Mouse (Mus musculus) gastrocnemius, postnatal 14 days (tissue): ENCODE measurements around the gene Fam178b. TPM values are rescaled to one million over a fixed set of nuclear protein-coding genes. Genes with fewer than 3 reads are reported as not detected.
"Not testable (repeated sequence)": the region's sequence is repeated elsewhere in the genome, so short reads cannot be mapped to it uniquely, and the experiment has no call there.

ENCODE experiments used
- DNase-seq: peaks from one replicate; pipeline ENCODE4 v3.0.0; 2021; ENCODE audit warnings: mixed read lengths
- intact Hi-C: fragments of 180-260 bp; cut with DNase I; formaldehyde crosslinking; loops from one replicate; pipeline ENCODE4 v1.15.1; 2025; ENCODE audit warnings: low total_unique reads
- total RNA-seq, 2 experiments: library from RNA; stranded (reverse); gene quantifications; 2 replicates each; pipeline ENCODE4 v1.2.3; 2021

Gene Fam178b
- total RNA-seq, 2 experiments from 2014 or later: 0.91 to 4.2 TPM

DNA sequence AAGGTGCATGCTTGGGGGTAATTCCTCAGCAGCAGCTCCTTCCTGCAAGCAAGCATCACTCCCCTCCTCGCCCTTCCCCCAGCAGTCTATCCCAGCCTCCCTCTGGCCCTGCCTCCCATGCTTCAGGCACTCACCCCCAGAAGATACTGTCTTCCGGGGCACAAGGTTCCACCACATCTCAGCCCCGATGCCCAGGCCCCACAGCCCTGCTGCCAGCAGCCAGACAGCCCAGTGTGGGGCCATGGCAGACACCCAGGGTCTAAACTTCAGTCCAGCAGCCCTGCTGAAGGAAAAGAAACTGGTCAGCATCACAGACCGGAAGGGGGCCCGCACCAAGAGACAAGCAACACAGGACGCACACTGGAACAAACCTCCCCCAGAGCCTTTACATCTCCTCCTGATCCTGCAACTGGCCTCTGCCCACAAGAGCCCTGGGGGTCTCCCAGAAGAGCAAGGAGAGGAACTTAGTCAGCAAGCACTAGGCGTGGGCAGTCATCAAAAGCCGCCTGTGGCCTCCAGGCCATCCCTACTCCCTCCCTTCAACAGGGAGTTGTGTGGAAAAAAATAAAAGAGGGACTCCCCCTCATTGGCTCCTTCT is 127.1 kb downstream of the Fam178b start:
- intact Hi-C loops: no loop called here

DNA sequence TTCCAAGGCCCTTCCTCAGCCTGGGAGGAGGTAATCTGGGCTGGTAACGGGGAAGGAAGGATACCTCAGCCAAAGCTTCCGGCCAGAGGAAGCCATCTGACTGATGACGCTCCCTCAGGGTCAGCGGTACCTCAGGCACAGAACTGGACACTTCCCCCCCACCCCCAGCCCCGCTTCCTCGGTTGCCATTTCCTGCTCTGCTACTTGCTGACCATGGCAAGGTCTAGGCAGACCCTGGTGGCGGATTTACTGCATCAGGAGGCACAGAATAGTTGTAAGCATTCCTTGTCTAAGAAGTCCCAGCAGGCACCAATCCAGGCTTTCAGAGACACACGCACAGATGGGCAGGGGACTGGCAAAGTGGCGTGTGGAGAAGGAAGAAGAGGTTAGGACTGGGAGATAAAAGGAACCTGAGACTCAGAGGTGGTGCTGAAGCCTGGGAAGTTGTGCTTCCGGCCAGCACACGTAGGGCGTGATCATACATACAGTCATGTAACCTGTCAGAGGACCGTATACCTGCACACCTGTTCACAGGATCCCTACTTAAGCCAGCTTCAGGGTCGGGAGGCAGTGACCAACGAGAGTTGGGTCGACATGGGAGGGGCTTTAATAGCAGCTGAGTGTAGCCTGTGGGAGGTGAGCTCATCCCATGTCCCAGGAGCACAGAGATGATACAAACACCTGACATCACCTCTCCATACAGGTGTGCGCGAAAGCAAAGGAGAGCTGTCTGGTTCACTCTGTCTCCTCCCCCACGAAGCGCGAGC is 128.2 kb downstream of the Fam178b start:
- intact Hi-C loops: loop anchor here (5.0 kb wide), 1 partner anchor 77 kb away; no protein-coding TSS in a partner anchor
- no peak for DNase-seq

More for the DNA sequence above, 127.1 kb downstream of the Fam178b start:
- DNase-seq: no peak

DNA sequence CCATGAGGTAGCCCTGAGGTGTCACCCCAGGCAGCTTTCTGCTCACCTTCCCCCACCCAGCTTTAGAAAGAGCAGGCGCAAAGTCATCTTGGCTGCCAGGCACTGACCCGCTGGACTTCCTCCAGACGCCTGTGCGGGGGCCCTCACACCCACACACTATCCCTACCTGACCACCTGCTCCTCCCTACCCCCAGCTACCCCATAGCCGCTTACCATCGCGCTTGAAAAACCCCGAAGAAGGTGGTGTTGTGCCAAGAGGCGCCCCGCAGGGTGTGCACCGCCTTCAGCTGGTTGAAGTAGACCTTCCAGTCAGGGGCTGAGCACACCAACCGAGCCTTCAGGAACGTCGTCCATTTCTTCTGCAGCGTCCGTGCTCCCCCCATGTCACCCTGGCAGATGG is 130.5 kb downstream of the Fam178b start:
- DNase-seq: no peak
- intact Hi-C loops: loop anchor here (5.0 kb wide), 1 partner anchor 80 kb away; no protein-coding TSS in a partner anchor

DNA sequence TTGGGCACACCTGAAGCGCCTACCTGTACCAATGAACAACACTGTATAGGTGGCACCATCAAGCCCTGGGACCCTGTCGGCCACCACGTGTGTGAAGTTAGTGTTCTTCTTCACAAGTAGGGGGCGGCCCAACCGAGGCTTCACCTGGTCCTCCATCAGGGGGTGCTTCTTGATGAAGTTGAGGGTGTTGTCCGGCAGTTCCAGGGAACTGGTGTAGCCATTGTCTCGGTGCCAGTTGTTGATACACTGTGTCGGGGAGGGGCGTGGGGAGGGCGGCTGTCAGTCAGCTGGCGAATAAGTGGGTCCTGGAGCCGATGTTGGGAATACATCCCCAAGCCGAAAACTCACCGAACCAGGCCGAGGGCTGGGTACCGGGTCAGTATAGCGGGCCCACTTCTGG is 131.1 kb downstream of the Fam178b start:
- intact Hi-C loops: loop anchor here (5.0 kb wide), 1 partner anchor 80 kb away; no protein-coding TSS in a partner anchor
- DNase-seq: no peak

DNA sequence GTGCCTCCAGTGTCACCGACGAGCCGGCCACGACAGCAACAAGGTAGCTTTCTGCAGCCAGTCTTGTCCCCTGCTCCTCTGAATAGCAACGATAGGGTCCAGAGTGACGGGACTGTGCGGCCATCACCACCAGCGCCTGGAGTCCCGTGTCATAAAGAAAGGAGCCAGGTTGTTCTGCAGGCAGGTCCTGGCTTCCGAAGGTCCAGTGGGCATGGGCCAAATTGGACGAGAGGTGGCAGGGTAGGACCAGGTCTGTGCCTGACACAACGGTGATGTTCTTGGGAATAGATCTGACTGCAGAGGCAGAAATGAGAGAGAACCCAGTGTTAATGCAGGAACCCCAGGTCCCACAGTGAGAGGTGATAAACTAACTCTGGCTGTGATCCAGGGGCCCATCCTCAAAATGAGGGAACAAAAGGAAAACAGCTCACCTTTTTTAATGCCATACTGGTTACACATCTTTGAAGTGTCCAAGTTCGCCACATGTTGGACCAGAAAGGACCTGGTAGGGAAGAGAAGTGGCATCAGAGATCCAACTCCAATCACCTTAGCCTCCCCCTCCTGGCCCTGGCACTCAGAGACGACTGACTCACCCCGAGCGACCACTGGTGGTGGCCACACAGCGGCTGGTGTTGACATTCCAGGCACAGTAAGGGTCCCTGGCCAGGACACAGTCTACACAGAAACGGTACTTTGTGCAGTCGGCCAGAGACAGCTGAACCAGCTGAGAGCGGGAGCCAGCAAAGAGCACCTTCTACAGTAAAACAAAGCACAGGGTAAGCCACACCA is 132.7 kb downstream of the Fam178b start:
- no peak for DNase-seq
- intact Hi-C loops: loop anchor here (5.0 kb wide), 1 partner anchor 82 kb away; no protein-coding TSS in a partner anchor

DNA sequence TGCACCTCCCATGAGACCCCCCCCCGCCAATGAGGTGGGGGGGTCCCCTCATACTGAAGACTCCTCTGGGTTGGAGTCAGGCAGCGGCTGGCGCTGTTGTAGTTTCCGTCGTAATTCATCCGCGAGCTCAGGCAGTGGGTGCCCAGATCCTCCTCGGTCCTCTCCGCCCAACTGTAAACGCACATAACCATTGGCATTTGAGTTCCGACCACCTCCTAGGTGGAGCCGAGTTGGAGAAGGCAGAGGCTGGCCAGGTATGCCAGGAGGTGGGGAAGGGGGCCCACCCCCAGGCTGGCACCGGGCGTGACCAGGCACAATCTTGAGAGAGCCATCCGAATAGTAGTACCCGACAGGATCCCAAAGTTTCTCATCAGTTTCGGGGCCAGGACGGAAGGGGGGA is 133.5 kb downstream of the Fam178b start:
- intact Hi-C loops: loop anchor here (5.0 kb wide), 1 partner anchor 133 kb away; the partner anchor contains the start of gene Fam178b
- no peak for DNase-seq

DNA sequence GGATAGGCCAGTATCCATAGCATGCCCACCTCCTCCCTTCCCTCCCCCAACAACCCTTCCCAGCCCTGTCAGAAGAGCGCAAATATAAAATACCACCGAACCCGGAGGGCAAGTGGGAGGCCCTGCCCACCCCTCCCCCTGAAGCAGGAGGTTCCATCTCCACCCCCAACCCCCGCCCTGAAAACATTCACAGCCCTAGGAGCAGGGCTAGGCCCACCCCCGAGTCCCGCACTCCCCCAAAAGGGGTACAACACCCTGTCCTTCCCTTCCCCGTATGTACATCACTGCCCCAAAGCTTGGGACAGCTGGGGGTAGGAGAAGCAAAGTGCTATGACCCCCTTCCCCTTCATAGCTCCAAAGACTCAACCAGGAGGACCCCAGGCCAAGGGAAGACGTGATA is 134.2 kb downstream of the Fam178b start:
- intact Hi-C loops: loop anchor here (5.0 kb wide), 1 partner anchor 134 kb away; the partner anchor contains the start of gene Fam178b
- DNase-seq: no peak

DNA sequence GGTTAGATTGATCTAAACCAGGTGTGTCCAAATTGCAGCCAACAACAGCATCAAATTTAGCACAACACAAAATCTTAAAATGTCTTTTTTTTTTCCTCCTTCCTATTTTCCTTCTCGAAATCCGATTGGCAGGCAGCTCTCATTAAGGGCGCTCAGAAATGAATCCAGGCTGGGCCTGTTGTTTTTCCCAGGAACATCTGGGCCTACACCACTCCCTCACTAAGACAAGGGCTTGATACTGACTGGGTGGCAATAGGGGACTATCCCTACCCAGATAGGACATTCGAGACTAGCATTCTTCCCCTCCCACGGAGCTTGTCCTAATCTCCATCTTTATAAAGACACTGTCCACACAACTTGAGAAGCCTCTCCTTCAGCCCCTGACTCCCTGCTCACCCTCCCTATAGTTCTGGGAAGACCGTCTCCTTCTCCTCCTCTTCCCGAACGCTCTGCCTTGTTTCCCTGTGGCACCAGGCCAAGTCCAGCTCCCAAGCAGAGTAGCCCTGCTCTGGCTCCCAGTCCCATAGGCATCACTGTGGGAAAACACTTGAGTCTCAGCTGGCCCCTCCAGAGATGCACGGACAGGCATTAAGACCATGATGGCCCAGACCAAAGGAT is 134.9 kb downstream of the Fam178b start:
- intact Hi-C loops: loop anchor here (5.0 kb wide), 1 partner anchor 134 kb away; the partner anchor contains the start of gene Fam178b
- DNase-seq: peak; percentile 59

DNA sequence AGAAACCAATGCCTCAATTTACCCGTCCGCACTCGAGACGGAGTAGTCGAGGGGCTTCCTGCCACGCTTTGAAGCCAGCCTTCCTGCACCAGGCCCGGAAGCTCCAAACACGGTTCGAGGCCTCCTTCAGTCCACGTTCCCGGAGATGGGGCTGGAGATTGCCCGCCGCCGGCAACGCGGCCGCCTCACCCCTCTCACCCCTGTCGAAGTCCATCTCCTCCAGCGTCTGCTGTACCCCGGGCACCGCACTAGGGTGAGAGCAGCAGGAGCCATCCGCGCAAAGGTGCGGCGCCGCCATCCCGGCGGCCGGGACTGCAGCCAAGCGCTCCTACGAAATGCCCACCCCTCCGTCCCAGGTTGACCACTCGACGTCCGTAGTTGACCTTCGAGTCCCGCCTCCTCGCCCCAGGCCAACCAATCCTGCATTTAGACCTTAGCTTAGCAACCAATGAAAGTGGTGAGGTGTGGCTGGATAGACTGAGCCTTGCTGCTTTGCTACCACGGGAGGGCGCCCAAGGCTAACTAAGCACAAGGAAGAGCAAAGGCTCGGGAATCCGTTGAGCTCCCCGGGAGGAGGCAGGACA is 136.0 kb downstream of the Fam178b start, which contains the start of gene Ankrd39:
Gene Ankrd39, minus strand, starts transcription at position 558 of the 584 bp plus-strand sequence.
- peak; percentile 98 for DNase-seq
- intact Hi-C loops: loop anchor here (5.0 kb wide), 1 partner anchor 135 kb away; the partner anchor contains the start of gene Fam178b

DNA sequence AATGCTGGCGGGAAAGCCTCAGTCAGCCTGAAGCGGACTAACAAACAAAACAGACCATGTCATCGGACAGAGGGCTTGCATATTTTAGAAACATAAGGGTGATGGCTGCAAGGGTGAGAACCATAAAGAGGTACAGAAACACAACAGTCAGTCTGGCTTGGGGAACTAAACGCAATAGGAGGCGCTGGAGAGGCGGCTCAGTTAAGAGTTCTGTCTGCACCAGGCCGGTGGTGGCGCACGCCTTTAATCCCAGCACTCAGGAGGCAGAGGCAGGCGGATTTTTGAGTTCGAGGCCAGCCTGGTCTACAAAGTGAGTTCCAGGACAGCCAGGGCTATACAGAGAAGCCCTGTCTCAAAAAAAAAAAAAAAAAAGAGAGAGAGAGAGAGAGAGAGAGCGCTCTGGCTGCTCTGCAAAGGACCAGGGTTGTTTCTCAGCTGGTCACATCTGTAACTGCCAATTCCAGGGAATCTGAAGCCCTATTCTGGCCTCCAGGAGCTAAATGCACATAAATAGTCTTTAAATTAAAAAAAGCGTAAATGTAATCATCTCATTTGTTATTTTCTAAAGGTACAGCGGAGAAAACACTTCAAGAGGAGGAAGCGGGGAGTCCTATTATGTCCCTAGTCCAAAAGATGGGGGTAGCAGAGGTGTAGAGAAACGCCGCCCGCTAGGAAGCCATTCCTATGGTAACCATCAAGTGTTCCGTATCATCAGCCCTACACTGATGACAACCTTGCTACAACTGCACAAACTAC is 137.0 kb downstream of the Fam178b start:
- intact Hi-C loops: loop anchor here (5.0 kb wide), 1 partner anchor 136 kb away; the partner anchor contains the start of gene Fam178b
- DNase-seq: no peak

DNA sequence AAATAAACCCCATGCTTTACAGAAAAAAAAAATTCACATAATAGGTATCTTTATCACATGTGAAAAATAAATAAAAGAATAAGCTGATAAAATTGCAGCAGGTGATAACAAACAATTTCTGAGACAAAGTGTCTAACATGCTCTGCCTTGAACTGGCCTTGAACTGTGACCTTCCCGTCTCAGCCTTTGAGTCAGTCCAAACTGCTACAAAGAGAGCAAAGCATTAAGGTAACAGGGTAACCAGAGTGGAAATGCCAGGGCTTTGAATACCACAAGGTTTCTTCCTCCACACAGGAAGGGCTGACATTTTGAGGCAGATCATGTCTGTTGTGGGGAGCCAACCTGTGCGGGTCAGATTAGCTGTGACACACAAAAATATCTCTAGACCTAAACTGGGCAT is 137.6 kb downstream of the Fam178b start:
- intact Hi-C loops: loop anchor here (5.0 kb wide), 1 partner anchor 137 kb away; the partner anchor contains the start of gene Fam178b
- no peak for DNase-seq

DNA sequence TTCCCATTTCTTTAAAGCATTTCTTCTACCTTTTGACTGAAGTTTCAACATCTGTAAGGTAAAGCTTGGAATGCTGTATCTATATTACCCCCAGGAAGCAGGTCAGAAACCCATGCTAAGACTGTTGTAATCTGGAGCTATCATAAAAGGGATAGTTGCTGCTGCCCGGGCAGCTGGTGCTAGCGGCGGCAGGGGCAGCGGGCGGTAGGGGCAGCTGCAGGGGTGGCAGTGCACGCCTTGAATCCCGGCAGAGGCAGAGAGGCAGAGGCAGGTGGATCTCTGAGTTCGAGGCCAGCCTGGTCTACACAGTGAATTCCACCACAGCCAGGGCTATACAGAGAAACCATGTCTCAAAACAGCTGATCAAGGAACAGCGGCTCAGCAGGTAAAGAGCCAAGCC is 140.1 kb downstream of the Fam178b start:
- intact Hi-C loops: no loop called here
- no peak for DNase-seq

DNA sequence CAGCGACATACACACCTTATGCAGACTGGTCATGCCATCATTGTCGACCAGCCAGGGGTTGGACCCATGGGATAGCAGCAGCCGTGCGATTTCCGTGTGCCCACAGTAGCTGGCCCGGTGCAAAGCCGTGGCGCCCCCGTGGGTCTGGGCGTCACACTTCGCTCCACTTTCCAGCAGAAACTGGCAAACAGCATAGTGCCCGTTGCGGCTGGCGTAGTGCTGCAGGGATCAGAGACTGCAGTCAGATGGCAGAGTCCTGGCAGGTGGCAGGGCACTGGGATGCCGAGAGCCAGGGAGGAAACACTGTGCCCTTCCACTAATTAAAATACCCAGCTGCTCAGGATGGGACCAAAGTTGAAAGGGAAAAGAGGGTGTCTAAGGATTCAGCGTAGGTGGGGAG is 141.1 kb downstream of the Fam178b start:
- DNase-seq: no peak
- intact Hi-C loops: no loop called here

DNA sequence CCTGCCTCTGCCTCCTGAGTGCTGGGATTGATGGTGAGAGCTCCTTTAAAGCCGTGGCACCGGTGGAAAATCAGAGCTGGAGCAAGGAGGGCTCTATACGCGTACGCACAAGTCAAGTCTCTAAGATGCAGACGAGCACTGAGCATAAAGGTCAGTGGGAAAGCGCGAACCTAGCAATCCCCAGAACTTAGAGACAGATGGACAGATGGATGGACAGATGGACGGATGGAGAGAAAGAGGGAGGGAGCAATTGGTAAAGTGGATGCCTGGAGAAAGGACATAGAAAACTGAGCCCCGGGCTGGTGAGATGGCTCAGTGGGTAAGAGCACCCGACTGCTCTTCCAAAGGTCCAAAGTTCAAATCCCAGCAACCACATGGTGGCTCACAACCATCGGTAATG is 142.2 kb downstream of the Fam178b start:
- intact Hi-C loops: no loop called here
- DNase-seq: no peak

DNA sequence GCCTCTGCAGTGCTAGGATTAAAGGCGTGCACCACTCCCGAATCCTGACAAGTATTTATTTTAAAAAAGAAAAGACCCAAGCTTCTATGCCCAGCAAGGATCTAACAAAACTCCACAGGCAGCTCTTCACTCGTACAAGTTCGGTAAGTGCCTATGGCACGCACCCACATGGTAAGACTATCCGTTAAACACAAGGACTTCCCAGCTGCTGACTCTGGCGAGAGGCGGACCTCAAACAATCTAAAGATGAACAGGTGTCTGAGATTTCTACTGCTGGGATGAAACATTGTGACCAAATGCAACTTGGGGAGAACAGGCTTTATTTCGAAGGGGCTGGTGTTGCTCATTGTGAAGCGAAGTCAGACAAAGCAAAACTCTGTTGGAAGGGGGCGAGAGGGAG is 142.9 kb downstream of the Fam178b start:
- intact Hi-C loops: no loop called here
- no peak for DNase-seq

DNA sequence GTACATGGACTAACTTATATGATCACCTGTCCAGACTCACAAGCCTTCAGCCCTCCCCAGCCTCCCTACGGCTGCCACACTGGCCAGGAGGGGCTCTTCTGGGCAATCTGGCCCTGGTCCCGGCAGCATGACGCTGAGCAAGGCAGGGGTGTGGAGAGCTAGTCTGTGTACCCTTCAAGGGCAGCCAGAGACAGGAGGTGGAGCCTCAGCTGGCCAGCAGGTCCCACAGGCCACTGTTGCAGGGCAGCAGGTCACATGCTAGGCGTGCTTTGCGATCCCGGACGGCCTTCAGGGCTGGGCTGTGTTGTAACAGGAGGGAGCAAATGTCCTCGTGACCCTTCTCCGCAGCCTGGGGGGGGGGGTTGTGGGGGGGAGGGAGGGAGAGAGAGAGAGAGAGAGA is 143.8 kb downstream of the Fam178b start, which contains the start of gene Gm42417:
Gene Gm42417, minus strand, starts transcription at position 244 of the 400 bp plus-strand sequence.
- intact Hi-C loops: no loop called here

DNA sequence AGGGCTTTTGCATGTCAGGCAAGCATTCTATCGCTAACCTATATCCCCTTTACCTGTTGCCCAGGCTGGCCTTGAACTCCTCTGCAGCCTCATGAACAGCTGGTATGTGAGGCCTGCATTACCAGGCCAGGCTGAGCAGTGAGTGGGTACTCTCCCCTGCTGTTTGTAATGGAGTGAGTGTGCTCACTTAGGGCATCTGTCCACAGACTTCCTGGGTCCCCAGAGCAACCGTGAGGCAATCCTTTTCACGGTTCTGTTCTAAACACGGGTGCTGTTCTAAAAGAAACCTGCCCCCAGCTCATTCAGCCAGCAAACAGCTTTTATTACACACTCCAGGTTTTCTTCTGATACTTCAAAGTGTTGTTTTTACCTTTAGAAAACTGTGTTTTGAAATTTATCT is 144.3 kb downstream of the Fam178b start:
- intact Hi-C loops: no loop called here

More for the DNA sequence above, 143.8 kb downstream of the Fam178b start, which contains the start of gene Gm42417:
- peak; percentile 85 for DNase-seq

DNA sequence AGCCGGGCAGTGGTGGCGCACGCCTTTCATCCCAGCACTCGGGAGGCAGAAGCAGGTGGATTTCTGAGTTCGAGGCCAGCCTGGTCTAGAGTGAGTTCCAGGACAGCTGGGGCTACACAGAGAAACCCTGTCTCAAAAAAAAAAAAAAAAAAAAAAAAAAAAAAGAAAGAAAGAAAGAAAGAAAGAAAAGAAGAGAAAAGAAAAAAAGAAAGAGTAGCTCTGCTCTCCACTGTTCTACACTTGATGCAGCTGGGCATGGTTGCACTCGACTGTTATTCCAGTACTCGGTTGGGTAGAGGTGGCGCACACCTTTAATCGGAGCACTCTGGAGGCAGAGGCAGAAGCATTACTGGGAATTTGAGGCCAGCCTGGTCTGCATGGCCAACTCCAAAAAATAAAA is 146.2 kb downstream of the Fam178b start, which contains the start of gene Ankrd23:
Gene Ankrd23, minus strand, starts transcription at position 101 of the 400 bp plus-strand sequence.
- DNase-seq, intact Hi-C loops: not testable (repeated sequence)

More for the DNA sequence above, 144.3 kb downstream of the Fam178b start:
- DNase-seq: no peak
